Mouse (Mus musculus) heart, adult 2 months (tissue): ENCODE measurements at regions not wholly inside any gene's neighbourhood (a gene's known extent, or its start where the extent isn't known, plus 50 kb on each side); places are given as distances from the start of the nearest gene placed in this dataset.

Source experiments
- DNase-seq, 2 experiments: peaks; one replicate each; pipeline ENCODE4 v3.0.0; 2021
- H3K27ac ChIP-seq: fragments of 200-600 bp; 2 replicates; pipeline ENCODE4 v1.8.1; 2022
- H3K27me3 ChIP-seq: fragments of 200-500 bp; 2 replicates; pipeline ENCODE4 v1.6.1; 2012; ENCODE audit warnings: mild to moderate bottlenecking, low read length, inconsistent platforms, mixed read lengths; ENCODE audit not compliant: control insufficient read depth, insufficient read depth
- H3K36me3 ChIP-seq: fragments of 200-500 bp; 2 replicates; pipeline ENCODE4 v1.6.1; 2012; ENCODE audit warnings: low read length, inconsistent platforms; ENCODE audit not compliant: control insufficient read depth, insufficient read depth
- H3K4me1 ChIP-seq: fragments of 200-500 bp; 2 replicates; pipeline ENCODE4 v1.6.1; 2011; ENCODE audit warnings: low read length; ENCODE audit not compliant: control insufficient read depth, insufficient read depth
- H3K4me3 ChIP-seq: fragments of 200-600 bp; 2 replicates; pipeline ENCODE4 v1.8.1; 2022
- H3K79me2 ChIP-seq: fragments of 200-500 bp; replicated peaks from 2 replicates; pipeline ENCODE4 v1.6.1; 2012; ENCODE audit warnings: mild to moderate bottlenecking, inconsistent platforms, low read length, moderate library complexity, mixed read lengths; ENCODE audit not compliant: control insufficient read depth, insufficient read depth
- H3K9ac ChIP-seq: fragments of 200-500 bp; 2 replicates; pipeline ENCODE4 v1.6.1; 2012; ENCODE audit warnings: low read depth, mild to moderate bottlenecking, control low read depth, inconsistent platforms, low read length, mixed read lengths
- CTCF ChIP-seq: fragments of 200-600 bp; IDR thresholded peaks from 2 replicates; pipeline ENCODE4 v1.8.1; 2022; ENCODE audit warnings: antibody characterized with exemption, mild to moderate bottlenecking, moderate library complexity
- EP300 ChIP-seq: fragments of 200-500 bp; IDR thresholded peaks from 2 replicates; pipeline ENCODE4 v1.6.1; 2011; ENCODE audit warnings: low read depth, low read length, control low read depth; ENCODE audit not compliant: insufficient read depth
- POLR2A ChIP-seq: fragments of 200-500 bp; IDR thresholded peaks from 2 replicates; pipeline ENCODE4 v1.6.1; 2011; ENCODE audit warnings: mild to moderate bottlenecking, low read depth, low read length, control low read depth; ENCODE audit not compliant: insufficient read depth
- WGBS: fragments of 180-500 bp; shearing (Covaris S2); methylation state at CpG from one replicate; pipeline ENCODE4 v1.1.7; 2018; 5-methylcytosine and 5-hydroxymethylcytosine counted together
- intact Hi-C: fragments of 180-260 bp; cut with DNase I; formaldehyde crosslinking; loops from one replicate; pipeline ENCODE4 v1.15.1; 2025

- Histone ChIP-seq H3K4me3 (no peak overlapping the region), H3K27me3 (no peaks in the 10 kb centered on the region), H3K36me3 (no peaks in the 10 kb centered on the region), H3K4me1 (no peaks in the 10 kb centered on the region), H3K9ac (no peak overlapping the region), H3K79me2 (no peaks in the 10 kb centered on the region), H3K27ac (no peak overlapping the region)
- intact Hi-C loops, result no loop called here
- DNase-seq, result no peak
- 63% methylated on average over 2 of the region's 2 CpGs for WGBS
- no peak for TF ChIP-seq POLR2A
- no peak for TF ChIP-seq CTCF
- no peak for TF ChIP-seq EP300
Measured at GRCm38 (mm10) chr6:35805738-35806137, 266.1 kb upstream of the Mtpn start.

- no peak for DNase-seq
- intact Hi-C loops, result no loop called here
- no peak for TF ChIP-seq CTCF
- TF ChIP-seq POLR2A, result no peak
- no peak for TF ChIP-seq EP300
- no peaks in the 10 kb centered on the region for H3K36me3 ChIP-seq
- H3K79me2 ChIP-seq, result no peaks in the 10 kb centered on the region
- WGBS, result 74% methylated on average over 3 of the region's 3 CpGs
- H3K27me3 ChIP-seq, result no peaks in the 10 kb centered on the region
- H3K4me3 ChIP-seq, result no peak overlapping the region
- H3K27ac ChIP-seq, result no peak overlapping the region
- no peaks in the 10 kb centered on the region for H3K4me1 ChIP-seq
- no peak overlapping the region for H3K9ac ChIP-seq
Measured at GRCm38 (mm10) chr6:35804041-35804440, 264.4 kb upstream of the Mtpn start.

- H3K79me2 ChIP-seq, result no peaks in the 10 kb centered on the region
- DNase-seq, result no peak
- WGBS, result 84% methylated on average over 1 of the region's 1 CpGs
- H3K4me3 ChIP-seq, result no peak overlapping the region
- H3K27me3 ChIP-seq, result no peaks in the 10 kb centered on the region
- no peaks in the 10 kb centered on the region for H3K4me1 ChIP-seq
- no peak overlapping the region for H3K9ac ChIP-seq
- intact Hi-C loops, result no loop called here
- H3K36me3 ChIP-seq, result no peaks in the 10 kb centered on the region
- peak; percentile 32 for TF ChIP-seq CTCF
- TF ChIP-seq POLR2A, result no peak
- TF ChIP-seq EP300, result no peak
- H3K27ac ChIP-seq, result no peak overlapping the region
Measured at GRCm38 (mm10) chr6:35779706-35780105, 240.0 kb upstream of the Mtpn start.

GRCm38 (mm10) chr6:35770907-35771306 lies 231.2 kb upstream of the Mtpn start:
- WGBS, result 81% methylated on average over 3 of the region's 3 CpGs
- DNase-seq, result no peak
- Histone ChIP-seq H3K79me2 (no peaks in the 10 kb centered on the region), H3K27me3 (no peaks in the 10 kb centered on the region), H3K27ac (no peak overlapping the region), H3K4me3 (no peak overlapping the region), H3K9ac (no peak overlapping the region), H3K36me3 (no peaks in the 10 kb centered on the region), H3K4me1 (no peaks in the 10 kb centered on the region)
- TF ChIP-seq POLR2A (no peak), EP300 (no peak), CTCF (no peak)
- intact Hi-C loops, result no loop called here

- 79% methylated on average over 3 of the region's 3 CpGs for WGBS
- Histone ChIP-seq H3K36me3 (no peaks in the 10 kb centered on the region), H3K4me3 (no peak overlapping the region), H3K27ac (no peak overlapping the region), H3K79me2 (no peaks in the 10 kb centered on the region), H3K9ac (no peak overlapping the region), H3K4me1 (no peaks in the 10 kb centered on the region), H3K27me3 (no peaks in the 10 kb centered on the region)
- intact Hi-C loops, result no loop called here
- TF ChIP-seq POLR2A (no peak), CTCF (no peak), EP300 (no peak)
- DNase-seq, result no peak
Measured at GRCm38 (mm10) chr6:35759606-35760246, 220.0 kb upstream of the Mtpn start.

- WGBS, result 44% methylated on average over 1 of the region's 1 CpGs
- intact Hi-C loops, result no loop called here
Measured at GRCm38 (mm10) chr6:35746034-35746433, 206.3 kb upstream of the Mtpn start.

More at GRCm38 (mm10) chr6:35746034-35746433, 206.3 kb upstream of the Mtpn start:
- H3K36me3 ChIP-seq, result no peaks in the 10 kb centered on the region
- DNase-seq, result no peak
- no peak for TF ChIP-seq EP300
- no peak for TF ChIP-seq POLR2A
- no peak for TF ChIP-seq CTCF
- no peak overlapping the region for H3K4me3 ChIP-seq
- H3K27ac ChIP-seq, result no peak overlapping the region
- H3K79me2 ChIP-seq, result no peaks in the 10 kb centered on the region
- no peak overlapping the region for H3K9ac ChIP-seq
- H3K4me1 ChIP-seq, result no peaks in the 10 kb centered on the region
- no peaks in the 10 kb centered on the region for H3K27me3 ChIP-seq
